Mouse (Mus musculus): ENCODE results near the gene Ino80d. TPM values are rescaled to one million over a fixed set of nuclear protein-coding genes. Genes with fewer than 3 reads are reported as not detected.

The Ino80d gene
- polyA plus RNA-seq, 1 experiment, result 6.5 TPM

DNA sequence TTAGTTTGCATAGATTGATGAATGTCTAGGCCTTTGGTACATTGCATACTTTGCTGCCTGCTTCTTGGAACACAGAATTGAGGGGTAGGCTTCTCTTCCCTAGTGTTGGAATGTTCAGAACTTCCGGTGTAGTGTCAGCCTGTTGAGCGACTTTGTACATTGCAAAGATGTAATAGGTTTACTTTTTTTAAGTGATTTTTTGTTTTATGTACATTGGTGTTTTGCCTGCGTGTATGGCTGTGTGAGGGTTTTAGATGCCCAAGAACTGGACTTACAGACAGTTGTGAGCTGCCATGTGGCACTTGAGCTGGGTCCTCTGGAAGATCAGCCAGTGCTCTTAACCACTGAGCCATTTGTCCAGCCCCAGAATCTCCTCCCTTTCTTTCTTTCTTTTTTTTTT lies 1.1 kb upstream of the Ino80d start:
- TF ChIP-seq POLR2A (IDR thresholded peaks at IDR 0.05; ENCODE audit: control insufficient read depth, low read depth, low read length) (no peak), CTCF (IDR thresholded peaks at IDR 0.05; ENCODE audit: control insufficient read depth, insufficient read depth, insufficient replicate concordance, low read depth, low read length) (no peak)
- H3K27ac ChIP-seq (ENCODE audit: control insufficient read depth, insufficient read depth, low read depth, low read length), result no peak overlapping the region
- no peak overlapping the region for H3K4me3 ChIP-seq (ENCODE audit: control insufficient read depth, low read depth, low read length)

DNA sequence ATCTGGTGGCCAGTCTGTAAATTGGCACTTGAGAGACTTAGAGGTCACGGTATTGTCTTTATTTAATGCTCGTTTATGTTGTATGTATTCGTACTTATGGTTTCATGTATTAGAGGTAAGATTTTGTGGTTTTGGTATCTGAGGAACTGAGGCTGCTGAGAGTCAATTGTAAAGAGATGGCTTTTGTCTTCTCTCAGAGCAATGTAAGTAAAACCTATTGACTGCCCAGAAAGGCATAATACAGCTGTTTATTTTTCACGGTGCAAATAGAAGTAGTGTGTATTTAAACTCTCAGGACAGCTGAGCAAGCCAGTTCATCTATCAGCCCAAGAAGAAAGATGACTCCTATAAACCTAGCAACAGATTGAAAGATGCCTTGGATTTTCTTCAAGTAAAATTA lies 629 bp upstream of the Ino80d start:
- peaks cover 7% of the 10 kb centered on the region for H3K4me1 ChIP-seq (ENCODE audit: control insufficient read depth, insufficient read depth, low read length)
- no peak overlapping the region for H3K4me3 ChIP-seq (ENCODE audit: control insufficient read depth, low read depth, low read length)

More for the DNA sequence above, 1.1 kb upstream of the Ino80d start:
- Histone ChIP-seq H3K27me3 (ENCODE audit: control insufficient read depth, insufficient read depth, low read length) (no peaks in the 10 kb centered on the region), H3K4me1 (ENCODE audit: control insufficient read depth, insufficient read depth, low read length) (peaks cover 7% of the 10 kb centered on the region), H3K36me3 (ENCODE audit: control insufficient read depth, insufficient read depth, low read length) (0 out of 2 replicates have a peak, but pooled peaks cover 1% of the 10 kb centered on the region)

DNA sequence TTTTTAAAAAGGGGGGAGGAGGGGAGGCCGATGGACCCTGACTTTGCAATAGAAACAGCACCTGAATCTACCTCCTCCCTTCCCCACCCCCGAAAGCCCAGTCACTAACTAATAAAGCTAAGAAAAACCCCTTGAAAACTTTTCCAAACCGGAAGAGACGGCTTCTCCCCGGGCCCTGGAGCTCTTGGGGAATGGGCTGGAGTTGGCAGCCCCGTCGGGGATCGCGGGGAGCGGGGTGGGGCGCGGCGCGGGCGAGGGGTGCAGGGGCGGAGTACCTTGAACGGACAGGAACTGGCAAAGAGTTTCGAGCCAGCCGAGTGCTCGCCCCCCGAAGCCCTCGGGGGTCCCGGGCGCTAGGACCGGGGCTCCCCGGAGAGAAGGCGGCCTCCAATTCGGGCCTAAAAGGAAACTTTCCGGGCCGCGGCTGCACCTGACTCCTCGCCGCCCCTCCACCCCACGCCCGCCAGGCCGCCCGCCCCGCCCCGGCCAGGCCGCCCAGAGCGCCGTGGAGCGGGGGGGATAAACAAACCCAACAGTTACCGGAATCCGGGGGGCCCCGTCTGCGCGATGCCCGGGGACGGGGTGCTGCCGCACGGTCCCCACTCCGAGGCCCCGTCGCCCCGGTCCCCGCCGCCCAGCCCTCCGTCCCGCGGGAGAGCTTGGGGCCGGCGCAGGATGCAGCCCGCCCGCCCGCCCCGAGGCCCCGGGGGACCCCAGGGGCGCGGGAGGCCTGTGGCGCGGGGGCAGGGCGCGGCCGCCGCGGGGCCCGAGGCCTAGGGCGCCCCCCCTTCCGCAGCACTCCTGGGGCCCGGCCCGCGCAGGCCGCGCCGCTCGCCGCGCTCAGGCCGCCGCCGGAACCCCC lies 962 bp downstream of the Ino80d start:
- TF ChIP-seq POLR2A (IDR thresholded peaks at IDR 0.05; ENCODE audit: control insufficient read depth, low read depth, low read length) (no peak), CTCF (IDR thresholded peaks at IDR 0.05; ENCODE audit: control insufficient read depth, insufficient read depth, insufficient replicate concordance, low read depth, low read length) (no peak)
- Histone ChIP-seq H3K27me3 (ENCODE audit: control insufficient read depth, insufficient read depth, low read length) (no peaks in the 10 kb centered on the region), H3K36me3 (ENCODE audit: control insufficient read depth, insufficient read depth, low read length) (0 out of 2 replicates have a peak, but pooled peaks cover 1% of the 10 kb centered on the region), H3K4me3 (ENCODE audit: control insufficient read depth, low read depth, low read length) (peak overlapping the region; percentile 72), H3K27ac (ENCODE audit: control insufficient read depth, insufficient read depth, low read depth, low read length) (peak overlapping the region; percentile 92), H3K4me1 (ENCODE audit: control insufficient read depth, insufficient read depth, low read length) (peaks cover 7% of the 10 kb centered on the region)

More for the DNA sequence above, 629 bp upstream of the Ino80d start:
- Histone ChIP-seq H3K27ac (ENCODE audit: control insufficient read depth, insufficient read depth, low read depth, low read length) (no peak overlapping the region), H3K27me3 (ENCODE audit: control insufficient read depth, insufficient read depth, low read length) (no peaks in the 10 kb centered on the region), H3K36me3 (ENCODE audit: control insufficient read depth, insufficient read depth, low read length) (0 out of 2 replicates have a peak, but pooled peaks cover 1% of the 10 kb centered on the region)
- TF ChIP-seq POLR2A (IDR thresholded peaks at IDR 0.05; ENCODE audit: control insufficient read depth, low read depth, low read length) (no peak), CTCF (IDR thresholded peaks at IDR 0.05; ENCODE audit: control insufficient read depth, insufficient read depth, insufficient replicate concordance, low read depth, low read length) (no peak)

DNA sequence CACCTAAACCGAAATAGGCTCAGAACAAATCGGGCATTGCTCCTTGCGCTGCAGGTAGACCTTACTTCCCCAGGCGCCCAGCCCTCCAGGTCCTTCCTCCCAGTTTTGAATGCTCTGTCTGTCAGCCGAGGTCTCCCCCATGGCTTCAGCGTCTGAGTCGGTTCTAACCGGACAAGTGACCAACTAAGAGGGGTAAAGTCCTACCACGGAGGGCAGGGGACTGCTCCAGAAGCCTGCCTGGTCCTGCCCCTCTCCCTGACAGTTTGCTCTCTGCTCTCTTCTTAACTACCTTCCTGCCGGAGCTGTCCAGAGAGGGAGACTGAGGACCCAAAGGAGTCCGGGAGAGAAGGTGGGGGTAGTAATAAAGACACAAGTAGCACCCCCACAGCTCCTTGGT lies 1.6 kb downstream of the Ino80d start:
- Histone ChIP-seq H3K27me3 (ENCODE audit: control insufficient read depth, insufficient read depth, low read length) (no peaks in the 10 kb centered on the region), H3K4me1 (ENCODE audit: control insufficient read depth, insufficient read depth, low read length) (peaks cover 7% of the 10 kb centered on the region), H3K4me3 (ENCODE audit: control insufficient read depth, low read depth, low read length) (peak overlapping the region; percentile 72), H3K27ac (ENCODE audit: control insufficient read depth, insufficient read depth, low read depth, low read length) (peak overlapping the region; percentile 92), H3K36me3 (ENCODE audit: control insufficient read depth, insufficient read depth, low read length) (no peaks in the 10 kb centered on the region)
- TF ChIP-seq CTCF (IDR thresholded peaks at IDR 0.05; ENCODE audit: control insufficient read depth, insufficient read depth, insufficient replicate concordance, low read depth, low read length) (no peak), POLR2A (IDR thresholded peaks at IDR 0.05; ENCODE audit: control insufficient read depth, low read depth, low read length) (peak; percentile 43)

DNA sequence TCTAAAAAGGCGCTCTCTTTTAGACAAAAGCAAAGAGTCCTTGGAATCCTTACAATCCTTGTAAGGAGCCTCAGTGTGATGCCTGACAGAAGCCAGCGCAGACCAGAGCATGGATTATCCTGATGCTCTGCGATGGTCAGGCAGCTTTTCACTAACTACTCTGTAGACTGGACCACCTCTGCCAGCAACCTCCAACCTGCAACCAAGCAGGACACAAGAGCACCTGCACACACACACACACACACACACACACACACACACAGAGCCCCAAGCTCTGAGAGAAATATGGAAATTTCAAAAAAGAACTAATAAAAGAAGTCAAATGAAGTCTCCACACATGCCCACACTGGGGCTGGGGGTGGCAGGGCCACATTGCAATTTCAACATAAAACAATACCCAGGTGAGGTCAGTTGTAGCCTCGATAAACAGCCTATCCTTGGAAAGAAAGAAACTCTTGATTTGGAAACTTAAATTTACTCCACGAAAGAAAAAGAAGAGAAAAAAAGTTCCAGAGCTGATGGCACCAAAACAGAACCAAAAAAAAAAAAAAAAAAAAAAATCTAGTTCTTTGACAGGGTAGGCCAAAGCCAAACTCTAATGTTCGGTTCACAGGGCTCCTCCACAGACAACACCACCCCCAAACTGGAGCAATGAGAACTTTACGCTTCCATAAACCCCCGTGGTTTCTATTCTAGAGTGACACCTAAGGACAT lies 2.2 kb downstream of the Ino80d start:
- Histone ChIP-seq H3K4me1 (ENCODE audit: control insufficient read depth, insufficient read depth, low read length) (peaks cover 10% of the 10 kb centered on the region), H3K27me3 (ENCODE audit: control insufficient read depth, insufficient read depth, low read length) (no peaks in the 10 kb centered on the region), H3K36me3 (ENCODE audit: control insufficient read depth, insufficient read depth, low read length) (no peaks in the 10 kb centered on the region), H3K4me3 (ENCODE audit: control insufficient read depth, low read depth, low read length) (peak overlapping the region; percentile 72), H3K27ac (ENCODE audit: control insufficient read depth, insufficient read depth, low read depth, low read length) (peak overlapping the region; percentile 92)
- no peak for TF ChIP-seq CTCF (IDR thresholded peaks at IDR 0.05; ENCODE audit: control insufficient read depth, insufficient read depth, insufficient replicate concordance, low read depth, low read length)
- TF ChIP-seq POLR2A (IDR thresholded peaks at IDR 0.05; ENCODE audit: control insufficient read depth, low read depth, low read length), result no peak

DNA sequence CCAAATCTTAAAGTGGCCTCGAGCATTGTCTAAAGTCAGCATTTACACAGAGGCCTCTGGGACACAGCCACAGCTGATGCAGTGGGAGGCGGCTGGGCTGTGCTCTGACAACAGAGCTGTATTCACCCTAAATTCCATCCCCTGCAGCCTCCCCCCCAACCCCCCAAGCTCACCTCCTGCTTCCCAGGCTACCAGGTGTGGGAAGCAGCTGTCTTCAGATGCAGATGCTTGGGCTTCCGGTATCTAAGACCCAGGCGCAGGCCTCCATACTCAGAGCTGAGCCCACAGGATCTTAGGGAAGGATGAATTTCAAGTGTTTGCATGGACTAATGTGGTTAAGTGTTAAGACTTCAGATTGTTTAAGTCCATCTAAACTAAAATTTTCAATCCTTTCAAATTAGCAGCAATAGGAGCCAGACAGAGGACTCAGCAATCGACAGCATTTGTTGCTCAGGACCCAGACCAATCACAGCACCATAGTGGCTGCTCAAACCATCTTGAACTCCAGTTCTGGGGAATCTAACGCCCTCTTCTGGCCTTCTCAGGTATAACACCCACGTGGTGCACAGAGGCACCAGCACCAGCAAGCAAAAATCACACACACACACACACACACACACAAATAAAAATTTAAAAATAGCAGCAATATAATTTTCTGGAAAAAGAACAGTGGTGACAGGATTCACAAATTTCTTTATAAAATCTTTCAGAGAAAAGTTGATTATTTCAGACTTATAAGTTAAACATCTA lies 3.8 kb downstream of the Ino80d start:
- H3K27me3 ChIP-seq (ENCODE audit: control insufficient read depth, insufficient read depth, low read length), result no peaks in the 10 kb centered on the region
- no peak for TF ChIP-seq POLR2A (IDR thresholded peaks at IDR 0.05; ENCODE audit: control insufficient read depth, low read depth, low read length)
- TF ChIP-seq CTCF (IDR thresholded peaks at IDR 0.05; ENCODE audit: control insufficient read depth, insufficient read depth, insufficient replicate concordance, low read depth, low read length), result peak; percentile 61; the same call in 1 of the 2 replicates
- H3K36me3 ChIP-seq (ENCODE audit: control insufficient read depth, insufficient read depth, low read length), result no peaks in the 10 kb centered on the region
- H3K4me1 ChIP-seq (ENCODE audit: control insufficient read depth, insufficient read depth, low read length), result peaks cover 10% of the 10 kb centered on the region
- H3K4me3 ChIP-seq (ENCODE audit: control insufficient read depth, low read depth, low read length), result no peak overlapping the region
- no peak overlapping the region for H3K27ac ChIP-seq (ENCODE audit: control insufficient read depth, insufficient read depth, low read depth, low read length)

All from testis, adult 2 months (tissue).